Mouse (Mus musculus): ENCODE results near the gene Bcap31. TPM values are rescaled to one million over a fixed set of nuclear protein-coding genes. Genes with fewer than 3 reads are reported as not detected.

Bcap31 gene
- polyA plus RNA-seq, 1 experiment from 2014 or later, result 188 TPM

- ATAC-seq (replicated peaks; ENCODE audit: extremely low read depth, insufficient read depth, low FRiP score), result peak; percentile 79
- Histone ChIP-seq H3K36me3 (ENCODE audit: control insufficient read depth, insufficient read depth) (peaks cover 11% of the 10 kb centered on the region; the same call in 1 of the 2 replicates), H3K27ac (ENCODE audit: low read length) (no peak overlapping the region), H3K4me1 (ENCODE audit: control insufficient read depth, insufficient read depth, low read length) (no peaks in the 10 kb centered on the region), H3K4me3 (ENCODE audit: low read length) (no peak overlapping the region), H3K9me3 (replicated peaks; ENCODE audit: control insufficient read depth, low read length) (no peaks in the 10 kb centered on the region), H3K4me2 (ENCODE audit: low read depth, low read length) (no peak overlapping the region), H3K27me3 (ENCODE audit: control insufficient read depth, insufficient read depth, low read length) (no peaks in the 10 kb centered on the region), H3K9ac (ENCODE audit: low read length) (no peak overlapping the region)
- WGBS, result 44% methylated on average over 5 of the region's 5 CpGs
These were observed 24.9 kb downstream of the Bcap31 start for GRCm38 (mm10) chrX:73690917-73691629.

- Histone ChIP-seq H3K27ac (ENCODE audit: low read length) (peak overlapping the region; percentile 88), H3K4me3 (ENCODE audit: low read length) (no peak overlapping the region), H3K36me3 (ENCODE audit: control insufficient read depth, insufficient read depth) (peaks cover 13% of the 10 kb centered on the region; the same call in 1 of the 2 replicates), H3K9me3 (replicated peaks; ENCODE audit: control insufficient read depth, low read length) (no peaks in the 10 kb centered on the region), H3K4me2 (ENCODE audit: low read depth, low read length) (no peak overlapping the region), H3K4me1 (ENCODE audit: control insufficient read depth, insufficient read depth, low read length) (no peaks in the 10 kb centered on the region), H3K9ac (ENCODE audit: low read length) (peak overlapping the region; percentile 61), H3K27me3 (ENCODE audit: control insufficient read depth, insufficient read depth, low read length) (no peaks in the 10 kb centered on the region)
- peak; percentile 84 for ATAC-seq (replicated peaks; ENCODE audit: extremely low read depth, insufficient read depth, low FRiP score)
- WGBS, result 52% methylated on average over 3 of the region's 3 CpGs
These were observed 30.3 kb downstream of the Bcap31 start for GRCm38 (mm10) chrX:73685629-73686028.

GRCm38 (mm10) chrX:73684978-73685377 lies 31.0 kb downstream of the Bcap31 start:
- H3K27ac ChIP-seq (ENCODE audit: low read length), result peak overlapping the region; percentile 88
- H3K27me3 ChIP-seq (ENCODE audit: control insufficient read depth, insufficient read depth, low read length), result no peaks in the 10 kb centered on the region
- ATAC-seq (replicated peaks; ENCODE audit: extremely low read depth, insufficient read depth, low FRiP score), result no peak

DNA sequence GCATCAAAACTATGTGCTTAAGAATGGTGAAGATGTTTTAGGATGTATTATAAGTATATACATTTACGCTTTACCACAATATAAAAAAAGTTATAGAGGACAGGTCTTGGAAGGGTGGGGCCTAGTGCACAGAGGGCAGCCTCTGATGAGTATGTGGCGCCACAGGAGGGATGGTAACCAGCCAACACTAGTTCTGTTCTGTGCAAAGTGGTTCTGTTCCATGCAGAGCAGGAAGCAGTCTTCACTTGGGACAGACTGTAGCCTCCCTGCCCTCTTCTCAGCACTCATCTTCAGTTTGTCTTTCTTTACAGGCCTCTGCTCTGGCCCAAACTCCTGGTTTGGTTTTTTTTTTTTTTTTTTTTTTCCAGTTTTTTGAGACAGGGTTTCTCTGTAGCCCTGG lies 31.8 kb downstream of the Bcap31 start:
- no peak overlapping the region for H3K4me2 ChIP-seq (ENCODE audit: low read depth, low read length)
- no peak overlapping the region for H3K9ac ChIP-seq (ENCODE audit: low read length)
- peaks cover 13% of the 10 kb centered on the region; the same call in 1 of the 2 replicates for H3K36me3 ChIP-seq (ENCODE audit: control insufficient read depth, insufficient read depth)
- no peaks in the 10 kb centered on the region for H3K9me3 ChIP-seq (replicated peaks; ENCODE audit: control insufficient read depth, low read length)
- 92% methylated on average over 2 of the region's 2 CpGs for WGBS
- H3K4me1 ChIP-seq (ENCODE audit: control insufficient read depth, insufficient read depth, low read length), result no peaks in the 10 kb centered on the region
- H3K27ac ChIP-seq (ENCODE audit: low read length), result no peak overlapping the region
- ATAC-seq (replicated peaks; ENCODE audit: extremely low read depth, insufficient read depth, low FRiP score), result no peak
- no peaks in the 10 kb centered on the region for H3K27me3 ChIP-seq (ENCODE audit: control insufficient read depth, insufficient read depth, low read length)
- no peak overlapping the region for H3K4me3 ChIP-seq (ENCODE audit: low read length)

More at GRCm38 (mm10) chrX:73684978-73685377, 31.0 kb downstream of the Bcap31 start:
- Histone ChIP-seq H3K36me3 (ENCODE audit: control insufficient read depth, insufficient read depth) (peaks cover 13% of the 10 kb centered on the region; the same call in 1 of the 2 replicates), H3K4me3 (ENCODE audit: low read length) (no peak overlapping the region), H3K4me2 (ENCODE audit: low read depth, low read length) (no peak overlapping the region), H3K9me3 (replicated peaks; ENCODE audit: control insufficient read depth, low read length) (no peaks in the 10 kb centered on the region), H3K4me1 (ENCODE audit: control insufficient read depth, insufficient read depth, low read length) (no peaks in the 10 kb centered on the region), H3K9ac (ENCODE audit: low read length) (no peak overlapping the region)

GRCm38 (mm10) chrX:73676668-73677067 lies 39.3 kb downstream of the Bcap31 start:
- H3K36me3 ChIP-seq (ENCODE audit: control insufficient read depth, insufficient read depth), result 0 out of 2 replicates have a peak, but pooled peaks cover 2% of the 10 kb centered on the region
- peaks cover 9% of the 10 kb centered on the region; the same call in 1 of the 2 replicates for H3K4me1 ChIP-seq (ENCODE audit: control insufficient read depth, insufficient read depth, low read length)
- no peak overlapping the region for H3K4me3 ChIP-seq (ENCODE audit: low read length)
- H3K27ac ChIP-seq (ENCODE audit: low read length), result no peak overlapping the region
- no peaks in the 10 kb centered on the region for H3K9me3 ChIP-seq (replicated peaks; ENCODE audit: control insufficient read depth, low read length)
- ATAC-seq (replicated peaks; ENCODE audit: extremely low read depth, insufficient read depth, low FRiP score), result no peak
- no peak overlapping the region for H3K9ac ChIP-seq (ENCODE audit: low read length)
- H3K4me2 ChIP-seq (ENCODE audit: low read depth, low read length), result no peak overlapping the region
- 94% methylated on average over 4 of the region's 4 CpGs for WGBS
- no peaks in the 10 kb centered on the region; the same call in 1 of the 2 replicates for H3K27me3 ChIP-seq (ENCODE audit: control insufficient read depth, insufficient read depth, low read length)

DNA sequence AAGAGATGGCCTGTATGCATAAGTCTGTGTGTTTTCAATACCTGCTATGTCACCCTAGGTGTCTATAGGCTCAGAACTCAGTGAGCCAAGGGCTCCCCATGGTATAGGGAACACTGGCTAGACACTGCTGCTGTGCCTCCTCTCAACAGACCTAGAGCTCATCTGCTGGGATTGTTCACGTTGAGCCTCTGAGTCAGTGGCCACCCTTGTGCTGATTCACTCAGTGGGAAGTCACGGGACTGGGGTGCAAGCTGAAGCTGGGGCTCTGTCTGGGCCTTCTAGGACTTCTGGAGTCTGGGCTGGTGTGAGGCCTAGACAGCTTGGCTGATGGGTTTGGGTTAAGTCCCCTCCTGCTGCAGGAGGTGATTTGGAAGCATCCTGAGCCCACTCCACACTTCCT lies 40.7 kb downstream of the Bcap31 start:
- Histone ChIP-seq H3K4me1 (ENCODE audit: control insufficient read depth, insufficient read depth, low read length) (peaks cover 9% of the 10 kb centered on the region; the same call in 1 of the 2 replicates), H3K36me3 (ENCODE audit: control insufficient read depth, insufficient read depth) (0 out of 2 replicates have a peak, but pooled peaks cover 2% of the 10 kb centered on the region), H3K9ac (ENCODE audit: low read length) (peak overlapping the region; percentile 87), H3K4me2 (ENCODE audit: low read depth, low read length) (peak overlapping the region; percentile 66), H3K9me3 (replicated peaks; ENCODE audit: control insufficient read depth, low read length) (no peaks in the 10 kb centered on the region), H3K27me3 (ENCODE audit: control insufficient read depth, insufficient read depth, low read length) (no peaks in the 10 kb centered on the region; the same call in 1 of the 2 replicates), H3K27ac (ENCODE audit: low read length) (peak overlapping the region; percentile 46), H3K4me3 (ENCODE audit: low read length) (peak overlapping the region; percentile 72)
- 67% methylated on average over 2 of the region's 2 CpGs for whole genome bisulfite sequencing
- ATAC-seq (replicated peaks; ENCODE audit: extremely low read depth, insufficient read depth, low FRiP score), result no peak

DNA sequence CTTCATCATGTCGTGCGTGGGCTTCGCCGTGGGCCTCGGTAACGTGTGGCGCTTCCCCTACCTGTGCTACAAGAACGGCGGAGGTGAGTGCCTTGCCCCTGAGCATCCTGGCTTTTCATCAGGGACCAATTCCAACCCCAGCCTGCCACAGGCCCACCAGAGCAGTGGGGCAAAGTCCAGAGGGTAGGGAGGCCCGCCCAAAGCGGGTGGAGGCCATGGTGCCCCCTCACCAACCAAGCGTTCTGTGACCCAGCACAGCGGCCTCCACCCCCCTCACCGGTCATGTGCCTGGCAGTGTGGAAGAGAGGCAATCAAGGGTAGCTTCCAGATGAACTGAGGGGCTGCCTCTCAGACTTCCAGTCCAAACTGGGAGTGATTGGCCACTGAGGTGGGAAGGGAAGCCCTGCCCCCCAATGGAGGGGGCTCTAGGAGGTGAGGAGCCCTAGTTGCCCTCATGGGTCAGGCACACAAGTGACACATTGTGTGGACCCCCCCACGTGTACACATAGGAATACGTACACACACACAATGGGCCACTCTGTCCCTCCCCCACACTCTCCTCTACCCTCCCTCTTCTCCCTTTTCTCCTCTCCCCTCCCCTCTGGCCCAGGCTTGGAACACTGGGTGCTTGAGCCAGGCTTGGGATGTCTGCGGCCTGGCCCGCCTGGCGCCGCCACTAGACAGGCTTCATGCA lies 41.9 kb downstream of the Bcap31 start:
- peak overlapping the region; percentile 81 for H3K27ac ChIP-seq (ENCODE audit: low read length)
- WGBS, result 24% methylated on average over 20 of the region's 20 CpGs
- no peaks in the 10 kb centered on the region for H3K9me3 ChIP-seq (replicated peaks; ENCODE audit: control insufficient read depth, low read length)
- H3K4me2 ChIP-seq (ENCODE audit: low read depth, low read length), result peak overlapping the region; percentile 66
- ATAC-seq (replicated peaks; ENCODE audit: extremely low read depth, insufficient read depth, low FRiP score), result peak; percentile 21; the same call in 1 of the 2 replicates
- H3K27me3 ChIP-seq (ENCODE audit: control insufficient read depth, insufficient read depth, low read length), result no peaks in the 10 kb centered on the region; the same call in 1 of the 2 replicates
- peak overlapping the region; percentile 87 for H3K9ac ChIP-seq (ENCODE audit: low read length)
- H3K4me3 ChIP-seq (ENCODE audit: low read length), result peak overlapping the region; percentile 72
- H3K4me1 ChIP-seq (ENCODE audit: control insufficient read depth, insufficient read depth, low read length), result peaks cover 9% of the 10 kb centered on the region; the same call in 1 of the 2 replicates
- H3K36me3 ChIP-seq (ENCODE audit: control insufficient read depth, insufficient read depth), result 0 out of 2 replicates have a peak, but pooled peaks cover 2% of the 10 kb centered on the region

DNA sequence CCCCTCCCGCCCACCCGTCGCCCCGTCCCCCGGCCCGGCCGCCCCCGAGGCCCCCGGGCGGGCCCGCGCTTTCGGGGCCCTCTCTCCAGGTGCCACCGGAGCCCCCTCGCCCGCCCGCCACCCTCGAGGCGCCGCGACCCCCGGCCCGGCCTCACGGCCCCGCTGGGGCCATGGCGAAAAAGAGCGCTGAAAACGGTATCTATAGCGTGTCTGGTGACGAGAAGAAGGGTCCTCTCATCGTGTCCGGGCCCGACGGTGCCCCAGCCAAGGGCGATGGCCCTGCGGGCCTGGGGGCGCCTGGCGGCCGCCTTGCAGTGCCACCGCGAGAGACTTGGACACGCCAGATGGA lies 42.4 kb downstream of the Bcap31 start:
- 0 out of 2 replicates have a peak, but pooled peaks have one; percentile 2 for ATAC-seq (replicated peaks; ENCODE audit: extremely low read depth, insufficient read depth, low FRiP score)
- Histone ChIP-seq H3K9ac (ENCODE audit: low read length) (peak overlapping the region; percentile 87), H3K27ac (ENCODE audit: low read length) (peak overlapping the region; percentile 81), H3K4me3 (ENCODE audit: low read length) (peak overlapping the region; percentile 72), H3K4me2 (ENCODE audit: low read depth, low read length) (peak overlapping the region; percentile 66), H3K4me1 (ENCODE audit: control insufficient read depth, insufficient read depth, low read length) (peaks cover 9% of the 10 kb centered on the region; the same call in 1 of the 2 replicates), H3K9me3 (replicated peaks; ENCODE audit: control insufficient read depth, low read length) (no peaks in the 10 kb centered on the region), H3K27me3 (ENCODE audit: control insufficient read depth, insufficient read depth, low read length) (no peaks in the 10 kb centered on the region; the same call in 1 of the 2 replicates), H3K36me3 (ENCODE audit: control insufficient read depth, insufficient read depth) (0 out of 2 replicates have a peak, but pooled peaks cover 2% of the 10 kb centered on the region)
- WGBS, result 20% methylated on average over 32 of the region's 42 CpGs

Data from heart, embryonic 16.5 days (tissue).